Mouse (Mus musculus): ENCODE data around the gene Cct2.
"Not testable (repeated sequence)": the region's sequence is repeated elsewhere in the genome, so short reads cannot be mapped to it uniquely, and the experiment has no call there.

The Cct2 gene

GRCm38 (mm10) chr10:117055668-117056067 lies 7.9 kb downstream of the Cct2 start:
- DNase-seq (ENCODE audit: low spot score in 2 of 2): no peak

GRCm38 (mm10) chr10:117049961-117050597 lies 13.5 kb downstream of the Cct2 start:
- no peak for DNase-seq (ENCODE audit: low spot score in 2 of 2)

GRCm38 (mm10) chr10:117049253-117049652 lies 14.4 kb downstream of the Cct2 start:
- DNase-seq (ENCODE audit: low spot score in 2 of 2): no peak

- no peak for DNase-seq (ENCODE audit: low spot score in 2 of 2)
Observed at GRCm38 (mm10) chr10:117045175-117046056, 18.2 kb downstream of the Cct2 start, which contains the start of gene Lrrc10. TSS of gene Lrrc10 (plus strand) at chr10:117045341.

GRCm38 (mm10) chr10:117043497-117044166 lies 20.0 kb downstream of the Cct2 start:
- not testable (repeated sequence) for DNase-seq (ENCODE audit: low spot score in 2 of 2)

GRCm38 (mm10) chr10:117042295-117042694 lies 21.3 kb downstream of the Cct2 start:
- no peak for DNase-seq (ENCODE audit: low spot score in 2 of 2)

- DNase-seq (ENCODE audit: low spot score in 2 of 2): no peak
Observed at GRCm38 (mm10) chr10:117040355-117040754, 23.3 kb downstream of the Cct2 start.

GRCm38 (mm10) chr10:117033785-117034184 lies 29.8 kb downstream of the Cct2 start:
- DNase-seq (ENCODE audit: low spot score in 2 of 2): peak; percentile 60

- DNase-seq (ENCODE audit: low spot score in 2 of 2): no peak
Observed at GRCm38 (mm10) chr10:117031160-117031559, 32.5 kb downstream of the Cct2 start.

GRCm38 (mm10) chr10:117026176-117026575 lies 37.4 kb downstream of the Cct2 start:
- DNase-seq (ENCODE audit: low spot score in 2 of 2): no peak

- not testable (repeated sequence) for DNase-seq (ENCODE audit: low spot score in 2 of 2)
Observed at GRCm38 (mm10) chr10:117025776-117026175, 37.8 kb downstream of the Cct2 start.

GRCm38 (mm10) chr10:117023693-117024092 lies 39.9 kb downstream of the Cct2 start:
- DNase-seq (ENCODE audit: low spot score in 2 of 2): no peak

GRCm38 (mm10) chr10:117021020-117021754 lies 42.4 kb downstream of the Cct2 start:
- DNase-seq (ENCODE audit: low spot score in 2 of 2): no peak

- DNase-seq (ENCODE audit: low spot score in 2 of 2): no peak
Observed at GRCm38 (mm10) chr10:117018281-117018840, 45.3 kb downstream of the Cct2 start.

- no peak for DNase-seq (ENCODE audit: low spot score in 2 of 2)
Observed at GRCm38 (mm10) chr10:117014565-117014964, 49.0 kb downstream of the Cct2 start.

GRCm38 (mm10) chr10:117013689-117014390 lies 49.8 kb downstream of the Cct2 start:
- DNase-seq (ENCODE audit: low spot score in 2 of 2): peak; percentile 23 to 57

GRCm38 (mm10) chr10:117011047-117011446 lies 52.6 kb downstream of the Cct2 start:
- no peak for DNase-seq (ENCODE audit: low spot score in 2 of 2)

- DNase-seq (ENCODE audit: low spot score in 2 of 2): no peak
Observed at GRCm38 (mm10) chr10:117009691-117010090, 53.9 kb downstream of the Cct2 start.

GRCm38 (mm10) chr10:117005707-117006464 lies 57.7 kb downstream of the Cct2 start:
- no peak for DNase-seq (ENCODE audit: low spot score in 2 of 2)

- no peak for DNase-seq (ENCODE audit: low spot score in 2 of 2)
Observed at GRCm38 (mm10) chr10:117004695-117005094, 58.9 kb downstream of the Cct2 start.

All from frontal cortex, postnatal 10 days (tissue).